Mouse (Mus musculus): ENCODE measurements around the gene Zbtb34. TPM values are rescaled to one million over a fixed set of nuclear protein-coding genes. Genes with fewer than 3 reads are reported as not detected.

Gene Zbtb34
- total and polyA plus RNA-seq, 3 experiments = 7.7 to 57.9 (median 12.0) TPM

DNA sequence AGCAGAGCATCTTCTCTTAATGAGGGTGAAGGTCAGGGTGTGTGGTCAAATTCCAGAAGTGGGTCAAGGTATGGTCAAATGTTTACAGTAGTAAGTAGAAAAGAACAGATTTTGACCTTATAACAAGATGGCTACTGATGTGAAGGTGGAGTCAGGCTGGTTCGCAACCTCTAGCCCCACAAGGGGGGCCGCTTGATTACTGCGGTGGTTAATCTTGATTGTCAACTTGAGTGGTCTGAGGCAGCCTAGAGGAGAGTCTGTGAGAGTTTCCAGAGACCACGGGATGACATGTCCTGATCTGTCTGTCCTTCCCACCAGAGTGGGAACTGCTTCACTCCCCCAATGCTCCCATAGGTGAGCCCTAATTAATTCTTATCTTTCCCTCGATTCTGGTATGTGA, 30.6 kb downstream of the Zbtb34 start:
- no peak for TF ChIP-seq GATA1 (IDR thresholded peaks at IDR 0.05; ENCODE audit: borderline replicate concordance, low read length)
- TF ChIP-seq TAL1 (conservative IDR thresholded peaks at IDR 0.05; ENCODE audit: low read depth, low read length) = no peak
- Histone ChIP-seq H3K27me3 (ENCODE audit: insufficient read depth, low read length) (no peaks in the 10 kb centered on the region), H3K36me3 (replicated peaks) (peaks cover 10% of the 10 kb centered on the region), H3K4me1 (ENCODE audit: insufficient read depth, low read depth, low read length) (peaks cover 50% of the 10 kb centered on the region), H3K4me3 (ENCODE audit: low read depth, low read length) (no peak overlapping the region), H3K9me3 (replicated peaks) (no peaks in the 10 kb centered on the region)
- DNase-seq (ENCODE audit: low spot score) (no peak), ATAC-seq (ENCODE audit: extremely low read depth, insufficient number of reproducible peaks, low FRiP score, poor library complexity, severe bottlenecking) (no peak)

- no peak overlapping the region for H3K4me3 ChIP-seq (ENCODE audit: low read depth, low read length)
- H3K4me1 ChIP-seq (ENCODE audit: insufficient read depth, low read depth, low read length) = peaks cover 37% of the 10 kb centered on the region
- H3K27me3 ChIP-seq (ENCODE audit: insufficient read depth, low read length) = 0 out of 2 replicates have a peak, but pooled peaks cover under 1% of the 10 kb centered on the region
- DNase-seq (ENCODE audit: low spot score) (no peak), ATAC-seq (ENCODE audit: extremely low read depth, insufficient number of reproducible peaks, low FRiP score, poor library complexity, severe bottlenecking) (no peak)
- no peaks in the 10 kb centered on the region for H3K9me3 ChIP-seq (replicated peaks)
- no peaks in the 10 kb centered on the region for H3K36me3 ChIP-seq (replicated peaks)
- TF ChIP-seq POLR2AphosphoS5 (IDR thresholded peaks at IDR 0.05; ENCODE audit: insufficient replicate concordance, low read depth, low read length) = no peak
- TF ChIP-seq TAL1 (conservative IDR thresholded peaks at IDR 0.05; ENCODE audit: low read depth, low read length) = no peak
These were observed 32.0 kb downstream of the Zbtb34 start for GRCm38 (mm10) chr2:33399091-33399490.

DNA sequence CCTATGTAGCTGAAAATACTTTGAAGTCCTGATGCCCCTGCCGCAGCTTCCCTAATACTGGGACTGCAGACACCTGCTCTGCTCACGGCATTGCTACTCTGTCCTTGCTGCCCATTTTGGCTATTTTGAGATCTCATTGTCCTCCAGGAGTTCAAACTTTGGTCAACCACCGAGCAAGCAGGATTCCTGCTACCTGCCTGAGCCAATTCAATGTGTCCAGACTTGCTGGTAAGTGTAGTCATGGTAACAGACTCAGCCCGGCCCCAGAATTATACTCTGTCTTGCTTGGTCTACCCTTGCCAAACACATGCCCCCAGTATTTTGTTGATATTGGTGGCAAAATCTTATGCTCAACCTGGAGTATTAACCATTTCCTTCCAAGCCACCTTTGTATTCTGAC, 34.1 kb downstream of the Zbtb34 start:
- H3K27me3 ChIP-seq (ENCODE audit: insufficient read depth, low read length) = peaks cover 5% of the 10 kb centered on the region; the same call in 1 of the 2 replicates
- H3K9me3 ChIP-seq (replicated peaks) = no peaks in the 10 kb centered on the region
- peaks cover 17% of the 10 kb centered on the region for H3K4me1 ChIP-seq (ENCODE audit: insufficient read depth, low read depth, low read length)
- no peak overlapping the region for H3K4me3 ChIP-seq (ENCODE audit: low read depth, low read length)
- ATAC-seq (ENCODE audit: extremely low read depth, insufficient number of reproducible peaks, low FRiP score, poor library complexity, severe bottlenecking) (no peak), DNase-seq (ENCODE audit: low spot score) (no peak)
- no peaks in the 10 kb centered on the region for H3K36me3 ChIP-seq (replicated peaks)
- TF ChIP-seq CTCF (IDR thresholded peaks at IDR 0.05; ENCODE audit: low read depth, low read length) = no peak
- no peak for TF ChIP-seq GATA2 (IDR thresholded peaks at IDR 0.05; ENCODE audit: borderline replicate concordance, low read depth, low read length)
- no peak for TF ChIP-seq GATA1 (IDR thresholded peaks at IDR 0.05; ENCODE audit: borderline replicate concordance, low read length)
- no peak for TF ChIP-seq POLR2AphosphoS5 (IDR thresholded peaks at IDR 0.05; ENCODE audit: insufficient replicate concordance, low read depth, low read length)

DNA sequence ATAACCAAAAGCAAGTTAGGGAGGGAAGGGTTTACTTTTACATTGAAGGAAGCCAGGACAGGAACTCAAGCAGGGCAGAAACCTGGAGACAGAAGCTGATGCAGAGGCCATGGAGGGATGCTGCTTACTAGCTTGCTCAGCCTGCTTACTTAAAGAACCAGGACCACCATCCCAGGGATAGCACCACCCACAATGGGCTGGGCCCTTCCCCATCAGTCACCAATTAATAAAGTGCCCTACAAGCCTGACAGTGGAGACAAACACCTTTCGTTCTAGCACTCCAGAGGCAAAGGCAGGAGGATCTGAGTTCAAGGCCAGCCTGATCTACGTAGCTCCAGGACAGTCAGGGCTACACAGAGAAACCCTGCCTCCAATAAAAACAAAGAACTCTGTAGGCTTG, 36.1 kb downstream of the Zbtb34 start:
- Histone ChIP-seq H3K36me3 (replicated peaks) (no peaks in the 10 kb centered on the region), H3K9me3 (replicated peaks) (no peaks in the 10 kb centered on the region), H3K4me1 (ENCODE audit: insufficient read depth, low read depth, low read length) (no peaks in the 10 kb centered on the region; the same call in 1 of the 2 replicates), H3K27me3 (ENCODE audit: insufficient read depth, low read length) (peaks cover 11% of the 10 kb centered on the region), H3K4me3 (ENCODE audit: low read depth, low read length) (no peak overlapping the region)
- TF ChIP-seq CTCF (IDR thresholded peaks at IDR 0.05; ENCODE audit: low read depth, low read length) (no peak), TAL1 (conservative IDR thresholded peaks at IDR 0.05; ENCODE audit: low read depth, low read length) (no peak), GATA2 (IDR thresholded peaks at IDR 0.05; ENCODE audit: borderline replicate concordance, low read depth, low read length) (no peak), POLR2AphosphoS5 (IDR thresholded peaks at IDR 0.05; ENCODE audit: insufficient replicate concordance, low read depth, low read length) (no peak), GATA1 (IDR thresholded peaks at IDR 0.05; ENCODE audit: borderline replicate concordance, low read length) (no peak)
- ATAC-seq (ENCODE audit: extremely low read depth, insufficient number of reproducible peaks, low FRiP score, poor library complexity, severe bottlenecking) (no peak), DNase-seq (ENCODE audit: low spot score) (no peak)

DNA sequence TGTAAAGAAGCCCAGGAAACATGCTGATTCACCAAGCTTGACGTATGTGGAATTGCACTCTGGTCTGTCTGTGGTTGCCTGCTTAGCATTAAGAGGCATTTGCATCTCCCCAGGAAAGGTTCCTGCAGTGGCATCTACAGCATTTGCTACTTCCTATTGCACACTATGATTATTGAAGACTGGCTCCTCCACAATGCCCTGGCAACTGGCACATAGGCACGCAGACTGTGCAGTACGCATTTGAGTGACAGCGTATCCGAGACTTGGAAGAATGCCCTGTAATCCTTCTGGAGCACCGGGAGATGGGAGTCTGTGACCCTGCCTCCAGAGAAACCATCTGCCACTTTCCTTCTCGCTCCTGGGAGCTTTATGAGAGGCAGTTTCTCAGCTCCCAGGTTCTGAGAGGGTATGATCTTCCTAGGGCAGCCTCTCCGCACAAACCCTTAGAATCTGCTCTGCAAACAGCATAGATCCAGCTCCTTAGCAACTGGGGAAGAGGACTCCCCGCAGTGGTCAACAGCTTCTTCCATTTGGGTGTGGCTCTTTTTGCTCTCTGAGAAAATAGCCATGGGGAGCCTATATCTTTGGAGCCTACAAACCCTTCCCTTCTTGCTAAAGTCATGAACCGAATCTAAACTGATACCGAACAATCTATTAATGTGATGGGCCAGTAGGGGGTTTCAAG, 37.0 kb downstream of the Zbtb34 start:
- Histone ChIP-seq H3K4me3 (ENCODE audit: low read depth, low read length) (no peak overlapping the region), H3K36me3 (replicated peaks) (no peaks in the 10 kb centered on the region), H3K4me1 (ENCODE audit: insufficient read depth, low read depth, low read length) (no peaks in the 10 kb centered on the region; the same call in 1 of the 2 replicates), H3K9me3 (replicated peaks) (no peaks in the 10 kb centered on the region), H3K27me3 (ENCODE audit: insufficient read depth, low read length) (peaks cover 11% of the 10 kb centered on the region)
- no peak for ATAC-seq (ENCODE audit: extremely low read depth, insufficient number of reproducible peaks, low FRiP score, poor library complexity, severe bottlenecking)
- TF ChIP-seq GATA2 (IDR thresholded peaks at IDR 0.05; ENCODE audit: borderline replicate concordance, low read depth, low read length) = no peak
- TF ChIP-seq POLR2AphosphoS5 (IDR thresholded peaks at IDR 0.05; ENCODE audit: insufficient replicate concordance, low read depth, low read length) = no peak
- TF ChIP-seq GATA1 (IDR thresholded peaks at IDR 0.05; ENCODE audit: borderline replicate concordance, low read length) = no peak
- no peak for TF ChIP-seq TAL1 (conservative IDR thresholded peaks at IDR 0.05; ENCODE audit: low read depth, low read length)
- no peak for TF ChIP-seq CTCF (IDR thresholded peaks at IDR 0.05; ENCODE audit: low read depth, low read length)
- DNase-seq (ENCODE audit: low spot score) = no peak

GRCm38 (mm10) chr2:33393021-33393420, 38.1 kb downstream of the Zbtb34 start:
- TF ChIP-seq TAL1 (conservative IDR thresholded peaks at IDR 0.05; ENCODE audit: low read depth, low read length) (no peak), GATA1 (IDR thresholded peaks at IDR 0.05; ENCODE audit: borderline replicate concordance, low read length) (no peak), CTCF (IDR thresholded peaks at IDR 0.05; ENCODE audit: low read depth, low read length) (no peak), GATA2 (IDR thresholded peaks at IDR 0.05; ENCODE audit: borderline replicate concordance, low read depth, low read length) (no peak), POLR2AphosphoS5 (IDR thresholded peaks at IDR 0.05; ENCODE audit: insufficient replicate concordance, low read depth, low read length) (no peak)
- ATAC-seq (ENCODE audit: extremely low read depth, insufficient number of reproducible peaks, low FRiP score, poor library complexity, severe bottlenecking) = no peak
- DNase-seq (ENCODE audit: low spot score) = no peak
- Histone ChIP-seq H3K4me3 (ENCODE audit: low read depth, low read length) (no peak overlapping the region), H3K27me3 (ENCODE audit: insufficient read depth, low read length) (peaks cover 11% of the 10 kb centered on the region), H3K4me1 (ENCODE audit: insufficient read depth, low read depth, low read length) (no peaks in the 10 kb centered on the region), H3K36me3 (replicated peaks) (no peaks in the 10 kb centered on the region), H3K9me3 (replicated peaks) (no peaks in the 10 kb centered on the region)

Measured in G1E (cell line).